Mouse (Mus musculus) hindbrain, embryonic 13.5 days (tissue): ENCODE measurements around the gene Man1a. TPM values are rescaled to one million over a fixed set of nuclear protein-coding genes. Genes with fewer than 3 reads are reported as not detected.

Source experiments
- ATAC-seq: fragments of 200-750 bp; cut with Nextera tagmentation; 2 replicates; pipeline ENCODE4 v1.8.0; 2017; ENCODE audit warnings: moderate TSS enrichment; ENCODE audit not compliant: low FRiP score
- H3K27ac ChIP-seq: fragments of 300-500 bp; sonication (generic); 2 replicates; pipeline ENCODE4 v1.5.1; 2015; ENCODE audit warnings: inconsistent platforms, mild to moderate bottlenecking, moderate library complexity
- H3K27me3 ChIP-seq: fragments of 300-500 bp; sonication (generic); 2 replicates; pipeline ENCODE4 v1.6.1; 2015; ENCODE audit warnings: mild to moderate bottlenecking, inconsistent platforms
- H3K36me3 ChIP-seq: fragments of 300-500 bp; sonication (generic); 2 replicates; pipeline ENCODE4 v1.6.1; 2015; ENCODE audit warnings: mild to moderate bottlenecking, inconsistent platforms
- H3K4me1 ChIP-seq: fragments of 300-500 bp; sonication (generic); replicated peaks from 2 replicates; pipeline ENCODE4 v1.6.1; 2015; ENCODE audit warnings: inconsistent platforms
- H3K4me2 ChIP-seq: fragments of 300-500 bp; sonication (generic); 2 replicates; pipeline ENCODE4 v1.6.1; 2015; ENCODE audit warnings: inconsistent platforms, mild to moderate bottlenecking, moderate library complexity
- H3K4me3 ChIP-seq: fragments of 300-500 bp; sonication (generic); 2 replicates; pipeline ENCODE4 v1.5.1; 2015; ENCODE audit warnings: mild to moderate bottlenecking, inconsistent platforms
- H3K9ac ChIP-seq: fragments of 300-500 bp; sonication (generic); 2 replicates; pipeline ENCODE4 v1.6.1; 2015; ENCODE audit warnings: mild to moderate bottlenecking, inconsistent platforms
- H3K9me3 ChIP-seq: fragments of 300-500 bp; sonication (generic); 2 replicates; pipeline ENCODE4 v1.6.1; 2016; ENCODE audit warnings: inconsistent platforms
- WGBS: fragments of 180-500 bp; shearing (Covaris S2); methylation state at CpG from one replicate; pipeline ENCODE4 v1.1.7; 2015; 5-methylcytosine and 5-hydroxymethylcytosine counted together
- polyA plus RNA-seq: library from polyadenylated mRNA; unstranded; fragments of >200 nt; fragmentation: Nextera tagmentation; extraction: Ambion mirVana; gene quantifications from 2 replicates; pipeline ENCODE4 v1.2.1, GENCODE M21; 2015

Man1a gene
- polyA plus RNA-seq, 1 experiment from 2014 or later = 3.4 TPM

- Histone ChIP-seq H3K4me1 (no peaks in the 10 kb centered on the region), H3K4me2 (no peak overlapping the region), H3K9me3 (no peaks in the 10 kb centered on the region), H3K36me3 (no peaks in the 10 kb centered on the region), H3K4me3 (no peak overlapping the region), H3K27me3 (no peaks in the 10 kb centered on the region), H3K27ac (no peak overlapping the region), H3K9ac (no peak overlapping the region)
- no peak for ATAC-seq
- 93% methylated on average over 13 of the region's 13 CpGs for WGBS
These were observed 79.1 kb downstream of the Man1a start for GRCm38 (mm10) chr10:53997301-53997700.

GRCm38 (mm10) chr10:53996216-53996615, 80.2 kb downstream of the Man1a start:
- Histone ChIP-seq H3K27ac (no peak overlapping the region), H3K9me3 (no peaks in the 10 kb centered on the region), H3K9ac (no peak overlapping the region), H3K4me1 (no peaks in the 10 kb centered on the region), H3K36me3 (no peaks in the 10 kb centered on the region), H3K4me3 (no peak overlapping the region), H3K27me3 (no peaks in the 10 kb centered on the region), H3K4me2 (no peak overlapping the region)
- ATAC-seq = no peak

- Histone ChIP-seq H3K4me1 (no peaks in the 10 kb centered on the region), H3K36me3 (no peaks in the 10 kb centered on the region), H3K9ac (no peak overlapping the region), H3K4me3 (no peak overlapping the region), H3K27me3 (no peaks in the 10 kb centered on the region), H3K9me3 (no peaks in the 10 kb centered on the region), H3K27ac (no peak overlapping the region), H3K4me2 (no peak overlapping the region)
- WGBS = 97% methylated on average over 3 of the region's 3 CpGs
- ATAC-seq = no peak
These were observed 81.8 kb downstream of the Man1a start for GRCm38 (mm10) chr10:53994591-53994990.

- no peak for ATAC-seq
- no peaks in the 10 kb centered on the region for H3K9me3 ChIP-seq
- no peak overlapping the region for H3K4me3 ChIP-seq
- 90% methylated on average over 4 of the region's 4 CpGs for WGBS
- H3K27me3 ChIP-seq = no peaks in the 10 kb centered on the region
- no peaks in the 10 kb centered on the region for H3K4me1 ChIP-seq
- H3K4me2 ChIP-seq = no peak overlapping the region
- H3K36me3 ChIP-seq = no peaks in the 10 kb centered on the region
- no peak overlapping the region for H3K27ac ChIP-seq
- no peak overlapping the region for H3K9ac ChIP-seq
These were observed 86.0 kb downstream of the Man1a start for GRCm38 (mm10) chr10:53990434-53990833.

GRCm38 (mm10) chr10:53984894-53985293, 91.5 kb downstream of the Man1a start:
- H3K4me1 ChIP-seq = no peaks in the 10 kb centered on the region
- no peaks in the 10 kb centered on the region for H3K27me3 ChIP-seq
- no peak for ATAC-seq
- H3K9ac ChIP-seq = no peak overlapping the region
- no peaks in the 10 kb centered on the region for H3K9me3 ChIP-seq
- no peak overlapping the region for H3K4me3 ChIP-seq
- H3K27ac ChIP-seq = no peak overlapping the region
- H3K36me3 ChIP-seq = no peaks in the 10 kb centered on the region
- WGBS = 98% methylated on average over 5 of the region's 5 CpGs
- H3K4me2 ChIP-seq = no peak overlapping the region

- Histone ChIP-seq H3K27me3 (no peaks in the 10 kb centered on the region), H3K36me3 (no peaks in the 10 kb centered on the region), H3K9ac (no peak overlapping the region), H3K27ac (no peak overlapping the region), H3K9me3 (no peaks in the 10 kb centered on the region), H3K4me2 (no peak overlapping the region), H3K4me1 (no peaks in the 10 kb centered on the region), H3K4me3 (no peak overlapping the region)
- 37% methylated on average over 3 of the region's 3 CpGs for WGBS
- 0 out of 2 replicates have a peak, but pooled peaks have one; percentile 59 for ATAC-seq
These were observed 92.3 kb downstream of the Man1a start for GRCm38 (mm10) chr10:53984086-53984485.

GRCm38 (mm10) chr10:53978647-53979046, 97.8 kb downstream of the Man1a start:
- Histone ChIP-seq H3K27me3 (no peaks in the 10 kb centered on the region), H3K9ac (no peak overlapping the region), H3K4me2 (no peak overlapping the region), H3K4me3 (no peak overlapping the region), H3K9me3 (no peaks in the 10 kb centered on the region), H3K27ac (no peak overlapping the region), H3K4me1 (no peaks in the 10 kb centered on the region), H3K36me3 (no peaks in the 10 kb centered on the region)
- 86% methylated on average over 1 of the region's 1 CpGs for WGBS
- no peak for ATAC-seq

GRCm38 (mm10) chr10:53974180-53974579, 102.2 kb downstream of the Man1a start:
- Histone ChIP-seq H3K4me3 (no peak overlapping the region), H3K9ac (no peak overlapping the region), H3K27me3 (no peaks in the 10 kb centered on the region), H3K27ac (no peak overlapping the region), H3K9me3 (no peaks in the 10 kb centered on the region), H3K4me2 (no peak overlapping the region), H3K36me3 (no peaks in the 10 kb centered on the region), H3K4me1 (no peaks in the 10 kb centered on the region)
- no peak for ATAC-seq

- WGBS = 84% methylated on average over 3 of the region's 3 CpGs
- H3K27ac ChIP-seq = no peak overlapping the region
These were observed 116.7 kb downstream of the Man1a start for GRCm38 (mm10) chr10:53959759-53960158.

GRCm38 (mm10) chr10:53941597-53941996, 134.8 kb downstream of the Man1a start:
- ATAC-seq = no peak
- H3K27me3 ChIP-seq = no peaks in the 10 kb centered on the region
- WGBS = 86% methylated on average over 7 of the region's 7 CpGs

More at GRCm38 (mm10) chr10:53959759-53960158, 116.7 kb downstream of the Man1a start:
- no peaks in the 10 kb centered on the region for H3K36me3 ChIP-seq
- H3K4me2 ChIP-seq = no peak overlapping the region
- no peak for ATAC-seq
- H3K9ac ChIP-seq = no peak overlapping the region
- H3K4me3 ChIP-seq = no peak overlapping the region
- no peaks in the 10 kb centered on the region for H3K27me3 ChIP-seq
- H3K4me1 ChIP-seq = no peaks in the 10 kb centered on the region
- H3K9me3 ChIP-seq = no peaks in the 10 kb centered on the region

GRCm38 (mm10) chr10:53938199-53938598, 138.2 kb downstream of the Man1a start:
- Histone ChIP-seq H3K27ac (no peak overlapping the region), H3K4me2 (no peak overlapping the region), H3K4me3 (no peak overlapping the region), H3K4me1 (peaks cover 6% of the 10 kb centered on the region; the same call in 1 of the 2 replicates), H3K36me3 (no peaks in the 10 kb centered on the region), H3K27me3 (no peaks in the 10 kb centered on the region), H3K9me3 (no peaks in the 10 kb centered on the region), H3K9ac (no peak overlapping the region)
- 87% methylated on average over 3 of the region's 3 CpGs for WGBS
- ATAC-seq = no peak

More at GRCm38 (mm10) chr10:53941597-53941996, 134.8 kb downstream of the Man1a start:
- no peak overlapping the region for H3K4me2 ChIP-seq
- H3K4me3 ChIP-seq = no peak overlapping the region
- H3K9me3 ChIP-seq = no peaks in the 10 kb centered on the region
- peaks cover 6% of the 10 kb centered on the region; the same call in 1 of the 2 replicates for H3K4me1 ChIP-seq
- H3K36me3 ChIP-seq = no peaks in the 10 kb centered on the region
- no peak overlapping the region for H3K9ac ChIP-seq
- H3K27ac ChIP-seq = no peak overlapping the region

GRCm38 (mm10) chr10:53936078-53936477, 140.3 kb downstream of the Man1a start:
- Histone ChIP-seq H3K4me3 (no peak overlapping the region), H3K27me3 (no peaks in the 10 kb centered on the region), H3K4me2 (no peak overlapping the region), H3K9ac (no peak overlapping the region), H3K27ac (no peak overlapping the region), H3K9me3 (no peaks in the 10 kb centered on the region), H3K4me1 (peaks cover 6% of the 10 kb centered on the region; the same call in 1 of the 2 replicates), H3K36me3 (no peaks in the 10 kb centered on the region)
- no peak for ATAC-seq
- WGBS = 94% methylated on average over 3 of the region's 3 CpGs

GRCm38 (mm10) chr10:53929722-53930500, 146.5 kb downstream of the Man1a start:
- no peak overlapping the region for H3K9ac ChIP-seq
- no peaks in the 10 kb centered on the region for H3K27me3 ChIP-seq
- no peaks in the 10 kb centered on the region for H3K36me3 ChIP-seq
- no peak overlapping the region for H3K4me2 ChIP-seq
- 69% methylated on average over 4 of the region's 4 CpGs for WGBS
- ATAC-seq = no peak
- H3K4me3 ChIP-seq = no peak overlapping the region
- H3K4me1 ChIP-seq = no peaks in the 10 kb centered on the region
- no peak overlapping the region for H3K27ac ChIP-seq
- no peaks in the 10 kb centered on the region for H3K9me3 ChIP-seq
